Mouse (Mus musculus): ENCODE data around the gene Osbpl11.

The Osbpl11 gene

GRCm38 (mm10) chr16:33244136-33244691, 59.3 kb downstream of the Osbpl11 start:
- DNase-seq: no peak

- no peak for DNase-seq
These were observed 60.1 kb downstream of the Osbpl11 start for GRCm38 (mm10) chr16:33244933-33245470.

GRCm38 (mm10) chr16:33246526-33246925, 61.7 kb downstream of the Osbpl11 start:
- no peak for DNase-seq

GRCm38 (mm10) chr16:33247006-33247405, 62.1 kb downstream of the Osbpl11 start:
- no peak for DNase-seq

GRCm38 (mm10) chr16:33250651-33251120, 65.8 kb downstream of the Osbpl11 start:
- DNase-seq: peak; percentile 26

- peak; percentile 91 for DNase-seq
These were observed 66.6 kb downstream of the Osbpl11 start, which contains the start of gene Snx4 for GRCm38 (mm10) chr16:33251194-33252051. Gene Snx4, plus strand, starts transcription at chr16:33251442.

- DNase-seq: no peak
These were observed 70.7 kb downstream of the Osbpl11 start for GRCm38 (mm10) chr16:33255601-33256000.

GRCm38 (mm10) chr16:33258530-33258929, 73.7 kb downstream of the Osbpl11 start:
- DNase-seq: no peak

GRCm38 (mm10) chr16:33259824-33260223, 75.0 kb downstream of the Osbpl11 start:
- no peak for DNase-seq

- DNase-seq: no peak
These were observed 76.0 kb downstream of the Osbpl11 start for GRCm38 (mm10) chr16:33260825-33261224.

GRCm38 (mm10) chr16:33261584-33262061, 76.8 kb downstream of the Osbpl11 start:
- no peak for DNase-seq

GRCm38 (mm10) chr16:33262096-33262495, 77.2 kb downstream of the Osbpl11 start:
- DNase-seq: no peak

GRCm38 (mm10) chr16:33267616-33268253, 82.9 kb downstream of the Osbpl11 start:
- DNase-seq: no peak

- no peak for DNase-seq
These were observed 87.0 kb downstream of the Osbpl11 start for GRCm38 (mm10) chr16:33271824-33272223.

GRCm38 (mm10) chr16:33283079-33283478, 98.2 kb downstream of the Osbpl11 start:
- DNase-seq: no peak

- DNase-seq: no peak
These were observed 103.7 kb downstream of the Osbpl11 start for GRCm38 (mm10) chr16:33288536-33288935.

GRCm38 (mm10) chr16:33289981-33290380, 105.1 kb downstream of the Osbpl11 start:
- no peak for DNase-seq

- DNase-seq: no peak
These were observed 107.4 kb downstream of the Osbpl11 start for GRCm38 (mm10) chr16:33292241-33292640.

Measured in kidney, adult 11 months (tissue).